Mouse (Mus musculus) retina, embryonic 14.5 days (tissue): ENCODE data around the gene Tpsg1.

Source experiments
- DNase-seq: peaks from one replicate; pipeline ENCODE4 v3.0.0-alpha.2; 2015; ENCODE audit warnings: low spot score

The Tpsg1 gene

DNA sequence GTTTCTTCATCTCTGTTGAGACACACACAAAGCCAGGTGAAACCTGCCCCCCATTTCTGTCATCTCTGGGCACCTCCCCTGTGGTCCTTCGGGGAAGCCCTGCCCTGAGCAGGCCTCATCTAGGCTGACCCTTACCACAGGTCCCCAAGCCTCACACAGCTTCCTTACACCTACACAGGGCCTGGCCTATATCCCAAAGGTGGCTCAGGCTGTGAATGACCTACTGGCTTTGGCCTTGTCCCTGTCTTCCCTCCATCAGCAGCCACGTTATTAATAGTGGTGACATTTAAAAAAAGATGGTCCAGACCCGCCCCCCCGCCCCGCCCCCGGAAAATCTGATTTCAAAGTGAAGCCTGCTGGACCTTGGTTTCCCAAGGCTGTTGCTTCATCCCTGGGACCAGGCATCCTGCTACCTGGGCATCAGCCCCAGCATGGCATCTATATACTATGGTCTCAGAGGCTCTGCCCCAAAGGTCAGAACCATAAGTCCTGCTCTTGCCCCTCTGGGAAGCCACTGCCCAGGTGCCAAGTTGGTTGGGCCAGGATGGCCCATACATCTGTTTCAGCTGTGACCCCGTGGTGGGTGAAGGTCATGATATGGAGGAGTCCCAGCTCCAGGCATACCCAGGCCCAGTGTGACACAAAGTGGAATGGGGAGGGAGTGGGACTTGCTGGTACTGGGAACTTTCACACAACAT, 39.4 kb downstream of the Tpsg1 start:
- DNase-seq, result no peak

DNA sequence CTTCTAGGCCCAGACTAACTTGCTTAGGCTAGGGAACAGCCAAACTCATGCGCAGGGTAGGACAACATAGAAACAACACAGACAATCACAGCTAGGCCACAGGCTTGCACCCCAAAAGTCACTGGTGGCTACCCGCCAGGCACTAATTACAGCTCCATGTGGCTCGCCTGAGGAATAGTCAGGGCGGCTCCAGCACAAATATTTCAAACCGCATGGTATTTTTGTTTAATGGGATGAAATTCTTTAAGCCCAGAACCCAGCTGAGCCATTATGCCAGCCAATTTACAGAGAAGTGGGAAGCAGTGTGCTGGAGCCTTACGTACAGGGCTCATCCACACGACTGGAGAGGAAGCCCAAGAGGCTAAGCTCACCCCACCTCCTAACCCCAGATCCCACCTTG, 40.5 kb downstream of the Tpsg1 start:
- DNase-seq, result no peak

DNA sequence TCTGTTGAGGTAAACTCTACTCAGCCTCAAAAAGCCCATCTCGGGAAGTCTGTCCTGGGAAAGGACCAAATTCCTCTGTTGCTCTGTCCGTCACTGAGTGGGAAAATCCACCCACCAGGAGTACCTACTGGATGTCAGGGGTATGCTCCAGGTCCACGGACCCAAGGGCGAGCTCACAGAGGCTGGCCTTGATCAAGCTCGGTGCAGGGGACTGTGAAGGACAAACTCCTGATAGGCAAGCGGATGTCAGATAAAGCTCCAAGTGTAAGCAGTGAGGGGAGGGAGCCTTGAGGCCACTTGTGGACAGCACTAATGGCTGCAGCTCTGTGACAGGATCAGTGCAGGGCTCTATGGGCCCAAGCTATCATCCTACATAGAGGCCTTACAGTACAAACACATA, 41.1 kb downstream of the Tpsg1 start:
- no peak for DNase-seq

DNA sequence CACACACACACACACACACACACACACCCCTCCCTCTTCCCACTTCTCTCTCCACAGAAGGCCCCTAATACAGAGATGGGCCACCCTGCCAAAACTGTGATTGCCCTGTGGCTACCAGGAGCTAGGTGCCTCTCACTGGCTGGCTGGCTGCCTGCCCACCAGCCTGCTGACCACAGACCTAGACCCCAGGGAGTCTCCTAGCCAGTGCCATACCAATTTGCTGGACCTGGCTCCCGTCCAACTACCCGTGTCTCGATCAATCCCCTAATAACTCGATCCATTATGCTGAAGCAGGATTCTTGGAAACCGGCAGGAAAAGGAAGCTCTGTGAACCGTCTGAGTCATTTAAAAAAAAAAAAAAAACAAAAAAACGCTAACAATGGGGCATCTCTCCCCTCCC, 41.7 kb downstream of the Tpsg1 start:
- no peak for DNase-seq

DNA sequence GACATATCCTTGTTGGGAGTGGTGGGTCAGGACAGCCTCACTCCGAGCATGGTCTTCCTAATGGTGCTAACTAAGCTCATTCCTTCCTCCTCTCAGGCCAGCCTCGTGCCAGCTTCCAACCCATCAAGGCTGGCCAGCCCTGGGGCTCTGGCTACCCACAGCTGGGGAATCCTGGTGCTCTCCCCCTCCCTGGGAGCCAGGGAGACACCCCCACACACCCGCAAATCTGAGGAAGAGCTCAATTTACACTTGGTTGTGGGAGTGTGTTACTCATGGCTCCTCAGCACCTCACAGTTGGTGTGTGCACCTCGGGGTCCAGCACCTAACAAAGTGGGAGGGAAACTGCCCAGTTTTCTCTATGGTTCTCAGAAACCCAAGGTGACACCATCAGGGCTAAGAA, 42.2 kb downstream of the Tpsg1 start:
- DNase-seq, result no peak

DNA sequence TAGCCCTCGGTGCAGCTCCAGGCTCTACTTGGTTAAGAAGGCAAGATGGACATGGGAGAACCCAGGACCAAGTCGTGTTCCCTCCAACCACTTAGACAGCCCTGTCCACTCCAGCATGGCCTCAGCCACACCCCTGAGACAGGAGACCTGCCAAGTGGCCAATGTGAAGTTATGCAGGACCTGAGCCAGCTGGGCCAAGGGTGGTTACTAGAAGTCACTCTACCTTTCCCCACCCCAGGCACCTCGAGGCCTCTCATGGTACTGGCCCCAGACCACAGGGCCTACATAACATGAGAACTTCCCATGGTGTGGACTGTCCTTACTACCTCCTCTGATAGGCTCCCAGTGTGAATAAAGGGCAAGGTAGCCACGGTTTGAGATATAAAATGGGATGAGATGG, 45.1 kb downstream of the Tpsg1 start:
- DNase-seq, result no peak

DNA sequence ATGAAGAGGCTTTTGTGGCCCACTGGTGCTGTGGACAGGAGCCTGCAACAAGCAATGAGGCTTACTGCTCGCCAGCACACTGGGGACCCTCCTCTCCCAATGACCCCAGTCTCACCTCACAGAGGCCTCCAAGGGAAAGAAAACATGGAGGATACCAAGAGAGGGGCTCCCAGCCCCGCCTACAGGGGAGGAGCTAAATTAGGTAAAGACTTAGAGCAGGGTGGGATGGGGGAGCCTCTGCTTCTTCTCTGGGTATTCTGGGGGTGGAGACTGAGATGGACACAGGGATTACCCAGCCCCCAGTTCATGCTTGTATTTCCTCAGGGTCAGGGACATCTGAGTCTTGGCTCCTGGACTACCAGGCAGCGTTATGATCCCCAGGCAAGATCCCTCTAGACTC, 45.8 kb downstream of the Tpsg1 start:
- DNase-seq, result no peak

DNA sequence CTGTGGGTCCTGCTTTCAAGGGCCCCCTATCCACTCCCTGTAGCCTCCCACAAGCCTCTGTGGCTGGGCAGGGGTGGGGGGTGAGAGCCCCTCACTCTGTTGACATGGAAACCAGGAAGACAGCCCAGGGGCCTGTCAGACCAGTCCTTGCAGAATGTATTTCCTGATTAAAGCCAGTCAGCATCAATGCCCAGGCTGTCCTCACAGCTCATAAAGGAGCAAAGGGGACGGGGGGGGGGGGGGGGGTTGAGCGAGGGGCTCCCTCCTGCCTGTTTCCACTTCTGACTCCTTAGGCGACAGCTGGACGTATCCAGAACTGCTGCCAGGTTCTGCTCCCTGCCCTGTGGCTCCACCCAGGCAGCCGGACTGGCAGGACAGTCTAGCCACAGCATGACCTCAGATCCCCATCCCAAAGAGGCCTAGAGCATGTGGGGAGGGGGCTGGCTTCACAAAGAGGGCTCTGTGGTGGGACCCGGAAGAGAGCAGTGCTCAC, 46.4 kb downstream of the Tpsg1 start:
- DNase-seq, result no peak

DNA sequence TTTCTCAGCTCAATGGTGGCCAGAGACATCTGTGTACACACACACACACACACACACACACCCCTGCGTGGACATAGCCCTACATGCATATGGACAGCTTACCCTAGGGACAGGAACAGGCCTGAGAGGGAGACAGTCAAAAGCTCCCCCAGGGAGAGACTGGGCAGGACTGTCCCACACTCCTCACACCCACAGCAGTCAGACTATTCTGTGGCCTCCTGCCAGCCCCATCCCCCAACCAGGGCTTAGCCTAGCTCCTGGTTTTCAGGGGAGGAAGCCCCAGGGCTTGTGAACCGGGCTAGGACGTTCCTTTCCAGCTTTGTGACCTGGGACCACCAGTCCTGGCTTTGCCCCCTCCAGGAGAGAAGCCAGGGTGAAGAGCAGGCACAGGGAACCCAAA, 47.1 kb downstream of the Tpsg1 start:
- DNase-seq, result no peak

DNA sequence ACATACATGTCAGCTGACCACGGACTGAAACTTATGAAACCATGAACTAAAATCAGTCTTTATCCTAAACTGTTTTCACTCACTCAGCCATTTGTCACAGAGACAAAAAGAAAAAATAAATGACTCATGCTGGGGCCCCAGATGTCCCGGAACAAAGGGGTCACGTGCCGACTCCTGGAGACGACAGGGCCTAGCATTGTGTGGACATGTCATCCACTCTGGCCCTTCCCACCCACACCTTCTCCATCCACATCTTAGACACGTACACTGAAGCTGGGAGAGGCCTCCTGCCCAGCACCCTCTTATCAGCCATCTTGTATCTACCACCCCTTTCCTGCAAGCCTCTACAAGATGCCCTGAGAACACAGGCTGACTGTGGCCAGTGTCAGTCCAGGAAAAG, 48.9 kb downstream of the Tpsg1 start:
- no peak for DNase-seq

DNA sequence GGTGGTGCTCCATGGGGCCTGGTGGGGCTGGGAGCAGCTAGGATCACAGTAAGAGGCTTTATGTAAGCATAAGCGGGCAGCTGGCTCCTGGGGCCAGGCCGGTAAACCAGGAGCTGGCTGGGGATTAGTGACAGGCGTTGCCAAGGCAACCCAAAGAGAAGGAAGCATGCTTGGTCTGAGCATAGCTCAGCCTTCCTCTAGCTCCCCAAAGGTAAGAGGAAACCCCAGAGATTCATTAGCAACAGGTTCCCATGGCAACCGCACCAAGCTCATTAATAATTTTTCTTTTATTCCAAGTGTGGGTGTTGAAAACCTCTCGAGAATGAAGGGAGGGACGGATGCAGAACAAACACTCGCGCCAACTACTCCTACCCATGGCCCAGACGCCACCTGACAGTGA, 49.9 kb downstream of the Tpsg1 start:
- DNase-seq, result peak; percentile 69

DNA sequence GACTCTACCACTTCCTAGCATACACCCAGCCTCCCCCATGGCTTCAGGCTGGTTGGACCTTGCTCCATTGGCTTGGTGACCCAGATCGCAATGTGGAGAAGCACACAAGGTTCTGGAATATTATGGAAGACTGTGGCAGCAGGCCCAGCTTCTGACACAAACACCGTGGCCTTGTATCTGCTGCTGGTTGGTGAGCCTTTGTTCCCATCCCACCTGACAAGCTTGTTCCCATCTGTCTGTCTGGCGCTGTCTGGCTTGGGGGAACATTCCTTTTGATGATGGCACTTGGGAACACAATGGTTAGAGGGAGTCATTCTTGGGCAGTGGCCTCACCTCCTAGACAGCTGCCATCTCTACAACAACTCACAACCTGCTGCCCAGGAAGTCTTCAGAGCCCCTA, 51.9 kb downstream of the Tpsg1 start:
- no peak for DNase-seq
